Mouse (Mus musculus): ENCODE results near the gene Nceh1. TPM values are rescaled to one million over a fixed set of nuclear protein-coding genes. Genes with fewer than 3 reads are reported as not detected.
A peak's percentile ranks its signal among the peaks of the same experiment; 100 is the strongest.

Nceh1 gene
- polyA plus RNA-seq, 1 experiment, result 6.2 TPM

DNA sequence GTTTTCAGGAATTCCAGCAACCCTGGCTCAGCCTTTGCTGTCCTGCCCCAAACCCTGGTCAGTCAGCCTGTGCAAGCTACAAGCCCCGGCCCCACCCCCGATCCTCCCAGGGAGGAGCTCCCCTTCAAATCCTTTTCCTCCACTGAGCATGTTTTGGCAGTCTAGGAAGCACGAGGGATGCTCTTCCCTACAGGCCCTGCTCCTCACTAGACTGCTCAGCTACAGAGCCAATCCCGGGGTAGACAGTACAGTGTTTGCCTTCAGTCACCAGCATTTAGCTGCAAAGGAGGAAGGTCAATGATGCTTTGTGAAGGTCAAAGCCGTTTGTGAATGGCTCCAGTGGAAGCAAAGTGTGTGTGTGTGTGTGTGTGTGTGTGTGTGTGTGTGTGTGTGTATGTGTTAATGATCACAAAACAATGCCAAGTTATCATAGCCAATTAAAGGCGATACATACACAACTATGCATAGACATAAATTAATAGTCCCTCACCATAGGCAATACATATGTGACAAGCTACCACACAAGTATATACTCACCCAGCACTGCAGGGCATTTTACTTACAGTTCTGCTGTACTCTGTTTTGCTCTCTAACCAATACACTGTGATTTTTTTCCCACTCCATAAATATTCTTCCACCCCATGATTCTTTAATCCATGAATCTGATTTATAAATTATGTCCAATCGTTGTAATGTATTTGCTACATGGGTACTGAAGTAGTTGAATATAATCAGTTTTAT, 111.0 kb downstream of the Nceh1 start:
- TF ChIP-seq POLR2A (IDR thresholded peaks at IDR 0.05; ENCODE audit: insufficient read length, low read depth) (no peak), CEBPB (IDR thresholded peaks at IDR 0.05; ENCODE audit: insufficient read depth, poor library complexity, severe bottlenecking) (no peak), SRF (IDR thresholded peaks at IDR 0.05; ENCODE audit: control insufficient read depth, insufficient read length, low read depth) (no peak), MYOG (IDR thresholded peaks at IDR 0.05; ENCODE audit: control insufficient read depth in 1 of 3, insufficient read depth in 1 of 3, insufficient read length in 2 of 3, low read depth in 2 of 3) (no peak), POLR2AphosphoS2 (IDR thresholded peaks at IDR 0.05; ENCODE audit: insufficient read length, low read depth) (no peak), TCF12 (IDR thresholded peaks at IDR 0.05; ENCODE audit: insufficient read depth, poor library complexity, severe bottlenecking) (no peak), TCF3 (IDR thresholded peaks at IDR 0.05; ENCODE audit: insufficient read length, low read depth) (no peak), MAX (IDR thresholded peaks at IDR 0.05; ENCODE audit: low read depth) (no peak), MYOD1 (IDR thresholded peaks at IDR 0.05; ENCODE audit: control insufficient read depth in 1 of 3, insufficient read length in 2 of 3, low read depth in 2 of 3) (no peak), USF1 (IDR thresholded peaks at IDR 0.05; ENCODE audit: low read depth) (no peak), E2F4 (IDR thresholded peaks at IDR 0.05; ENCODE audit: insufficient read depth) (no peak), REST (IDR thresholded peaks at IDR 0.05; ENCODE audit: insufficient read depth, insufficient read length) (no peak)
- no peaks in the 10 kb centered on the region for H3K27me3 ChIP-seq (ENCODE audit: control insufficient read depth, insufficient read depth, insufficient read length)
- no peaks in the 10 kb centered on the region for H3K36me3 ChIP-seq (ENCODE audit: control insufficient read depth, insufficient read depth)
- H3K4me3 ChIP-seq, result no peak overlapping the region
- no peak overlapping the region for H3K4me2 ChIP-seq (ENCODE audit: low read depth)
- H3K79me2 ChIP-seq (ENCODE audit: control insufficient read depth, insufficient read depth), result no peaks in the 10 kb centered on the region
- no peak overlapping the region for H3ac ChIP-seq (ENCODE audit: control insufficient read depth, insufficient read length)

GRCm38 (mm10) chr3:27300451-27300850, 117.7 kb downstream of the Nceh1 start:
- H3K27me3 ChIP-seq (ENCODE audit: control insufficient read depth, insufficient read depth, insufficient read length), result no peaks in the 10 kb centered on the region
- no peak overlapping the region for H3ac ChIP-seq (ENCODE audit: control insufficient read depth, insufficient read length)
- no peak overlapping the region for H3K4me3 ChIP-seq
- no peaks in the 10 kb centered on the region for H3K36me3 ChIP-seq (ENCODE audit: control insufficient read depth, insufficient read depth)
- TF ChIP-seq TCF3 (IDR thresholded peaks at IDR 0.05; ENCODE audit: insufficient read length, low read depth) (no peak), MAX (IDR thresholded peaks at IDR 0.05; ENCODE audit: low read depth) (no peak), USF1 (IDR thresholded peaks at IDR 0.05; ENCODE audit: low read depth) (no peak), TCF12 (IDR thresholded peaks at IDR 0.05; ENCODE audit: insufficient read depth, poor library complexity, severe bottlenecking) (no peak), REST (IDR thresholded peaks at IDR 0.05; ENCODE audit: insufficient read depth, insufficient read length) (no peak), CEBPB (IDR thresholded peaks at IDR 0.05; ENCODE audit: insufficient read depth, poor library complexity, severe bottlenecking) (no peak), E2F4 (IDR thresholded peaks at IDR 0.05; ENCODE audit: insufficient read depth) (no peak), SRF (IDR thresholded peaks at IDR 0.05; ENCODE audit: control insufficient read depth, insufficient read length, low read depth) (no peak), POLR2A (IDR thresholded peaks at IDR 0.05; ENCODE audit: insufficient read length, low read depth) (no peak), MYOD1 (IDR thresholded peaks at IDR 0.05; ENCODE audit: control insufficient read depth in 1 of 3, insufficient read length in 2 of 3, low read depth in 2 of 3) (no peak), POLR2AphosphoS2 (IDR thresholded peaks at IDR 0.05; ENCODE audit: insufficient read length, low read depth) (no peak), MYOG (IDR thresholded peaks at IDR 0.05; ENCODE audit: control insufficient read depth in 1 of 3, insufficient read depth in 1 of 3, insufficient read length in 2 of 3, low read depth in 2 of 3) (no peak)
- no peaks in the 10 kb centered on the region for H3K79me2 ChIP-seq (ENCODE audit: control insufficient read depth, insufficient read depth)
- no peak overlapping the region for H3K4me2 ChIP-seq (ENCODE audit: low read depth)

GRCm38 (mm10) chr3:27302339-27303022, 119.7 kb downstream of the Nceh1 start:
- no peaks in the 10 kb centered on the region for H3K79me2 ChIP-seq (ENCODE audit: control insufficient read depth, insufficient read depth)
- H3K4me3 ChIP-seq, result no peak overlapping the region
- TF ChIP-seq USF1 (IDR thresholded peaks at IDR 0.05; ENCODE audit: low read depth) (no peak), CEBPB (IDR thresholded peaks at IDR 0.05; ENCODE audit: insufficient read depth, poor library complexity, severe bottlenecking) (no peak), POLR2AphosphoS2 (IDR thresholded peaks at IDR 0.05; ENCODE audit: insufficient read length, low read depth) (no peak), MYOD1 (IDR thresholded peaks at IDR 0.05; ENCODE audit: control insufficient read depth in 1 of 3, insufficient read length in 2 of 3, low read depth in 2 of 3) (peak in 1 of 3 experiments; percentile 2)
- no peaks in the 10 kb centered on the region for H3K36me3 ChIP-seq (ENCODE audit: control insufficient read depth, insufficient read depth)
- no peak overlapping the region for H3ac ChIP-seq (ENCODE audit: control insufficient read depth, insufficient read length)
- no peaks in the 10 kb centered on the region for H3K27me3 ChIP-seq (ENCODE audit: control insufficient read depth, insufficient read depth, insufficient read length)
- H3K4me2 ChIP-seq (ENCODE audit: low read depth), result no peak overlapping the region

GRCm38 (mm10) chr3:27306815-27307214, 124.0 kb downstream of the Nceh1 start:
- Histone ChIP-seq H3K36me3 (ENCODE audit: control insufficient read depth, insufficient read depth) (no peaks in the 10 kb centered on the region), H3K4me2 (ENCODE audit: low read depth) (no peak overlapping the region), H3K79me2 (ENCODE audit: control insufficient read depth, insufficient read depth) (no peaks in the 10 kb centered on the region), H3K27me3 (ENCODE audit: control insufficient read depth, insufficient read depth, insufficient read length) (no peaks in the 10 kb centered on the region), H3K4me3 (no peak overlapping the region), H3ac (ENCODE audit: control insufficient read depth, insufficient read length) (no peak overlapping the region)
- TF ChIP-seq CEBPB (IDR thresholded peaks at IDR 0.05; ENCODE audit: insufficient read depth, poor library complexity, severe bottlenecking) (no peak), E2F4 (IDR thresholded peaks at IDR 0.05; ENCODE audit: insufficient read depth) (no peak), TCF3 (IDR thresholded peaks at IDR 0.05; ENCODE audit: insufficient read length, low read depth) (no peak), MYOD1 (IDR thresholded peaks at IDR 0.05; ENCODE audit: control insufficient read depth in 1 of 3, insufficient read length in 2 of 3, low read depth in 2 of 3) (no peak), REST (IDR thresholded peaks at IDR 0.05; ENCODE audit: insufficient read depth, insufficient read length) (no peak), POLR2A (IDR thresholded peaks at IDR 0.05; ENCODE audit: insufficient read length, low read depth) (no peak), TCF12 (IDR thresholded peaks at IDR 0.05; ENCODE audit: insufficient read depth, poor library complexity, severe bottlenecking) (no peak), MYOG (IDR thresholded peaks at IDR 0.05; ENCODE audit: control insufficient read depth in 1 of 3, insufficient read depth in 1 of 3, insufficient read length in 2 of 3, low read depth in 2 of 3) (no peak), USF1 (IDR thresholded peaks at IDR 0.05; ENCODE audit: low read depth) (no peak), POLR2AphosphoS2 (IDR thresholded peaks at IDR 0.05; ENCODE audit: insufficient read length, low read depth) (no peak), SRF (IDR thresholded peaks at IDR 0.05; ENCODE audit: control insufficient read depth, insufficient read length, low read depth) (no peak)

Measured in myocyte (in vitro differentiated cells).